Mouse (Mus musculus) intestine, embryonic 14.5 days (tissue): Measurements from ENCODE around the gene Rnf123. TPM values are rescaled to one million over a fixed set of nuclear protein-coding genes. Genes with fewer than 3 reads are reported as not detected.

Experiments used
- ATAC-seq: fragments of 200-750 bp; cut with Nextera tagmentation; replicated peaks from 2 replicates; pipeline ENCODE4 v1.8.0; 2017; ENCODE audit warnings: low read depth, moderate number of reproducible peaks, moderate TSS enrichment, moderate library complexity; ENCODE audit not compliant: low FRiP score, low TSS enrichment
- DNase-seq: peaks from one replicate; pipeline ENCODE4 v3.0.0-alpha.2; 2018; ENCODE audit warnings: low spot score
- H3K27ac ChIP-seq: fragments of 300-500 bp; sonication (generic); 2 replicates; pipeline ENCODE4 v1.5.1; 2014; ENCODE audit warnings: low read depth, mild to moderate bottlenecking, control low read depth
- H3K27me3 ChIP-seq: fragments of 300-500 bp; sonication (generic); replicated peaks from 2 replicates; pipeline ENCODE4 v1.6.1; 2014; ENCODE audit warnings: low read length, control low read depth; ENCODE audit not compliant: control insufficient read depth, insufficient read depth
- H3K36me3 ChIP-seq: fragments of 300-500 bp; sonication (generic); 2 replicates; pipeline ENCODE4 v1.6.1; 2014; ENCODE audit warnings: low read length, control low read depth; ENCODE audit not compliant: control insufficient read depth, insufficient read depth
- H3K4me1 ChIP-seq: fragments of 300-500 bp; sonication (generic); replicated peaks from 2 replicates; pipeline ENCODE4 v1.6.1; 2014; ENCODE audit warnings: low read length, control low read depth, mixed read lengths; ENCODE audit not compliant: control insufficient read depth, insufficient read depth
- H3K4me2 ChIP-seq: fragments of 300-500 bp; sonication (generic); 2 replicates; pipeline ENCODE4 v1.6.1; 2014; ENCODE audit warnings: low read length
- H3K4me3 ChIP-seq: fragments of 300-500 bp; sonication (generic); 2 replicates; pipeline ENCODE4 v1.5.1; 2014; ENCODE audit warnings: low read depth, low read length, control low read depth, mixed read lengths
- H3K9ac ChIP-seq: fragments of 300-500 bp; sonication (generic); 2 replicates; pipeline ENCODE4 v1.6.1; 2014; ENCODE audit warnings: mild to moderate bottlenecking, low read length
- H3K9me3 ChIP-seq: fragments of 300-500 bp; sonication (generic); 2 replicates; pipeline ENCODE4 v1.6.1; 2016; ENCODE audit warnings: low read length, control low read depth; ENCODE audit not compliant: control insufficient read depth
- WGBS: fragments of 180-500 bp; shearing (Covaris S2); extraction: QIAGEN DNeasy Blood & Tissue Kit; methylation state at CpG from one replicate; pipeline ENCODE4 v1.1.7; 2014; 5-methylcytosine and 5-hydroxymethylcytosine counted together
- polyA plus RNA-seq: library from polyadenylated mRNA; unstranded; fragments of >200 nt; fragmentation: Nextera tagmentation; extraction: Ambion mirVana; gene quantifications from 2 replicates; pipeline ENCODE4 v1.2.1, GENCODE M21; 2014

Rnf123 gene
- polyA plus RNA-seq: 30.7 and 33.2 TPM in 2 replicates

DNA sequence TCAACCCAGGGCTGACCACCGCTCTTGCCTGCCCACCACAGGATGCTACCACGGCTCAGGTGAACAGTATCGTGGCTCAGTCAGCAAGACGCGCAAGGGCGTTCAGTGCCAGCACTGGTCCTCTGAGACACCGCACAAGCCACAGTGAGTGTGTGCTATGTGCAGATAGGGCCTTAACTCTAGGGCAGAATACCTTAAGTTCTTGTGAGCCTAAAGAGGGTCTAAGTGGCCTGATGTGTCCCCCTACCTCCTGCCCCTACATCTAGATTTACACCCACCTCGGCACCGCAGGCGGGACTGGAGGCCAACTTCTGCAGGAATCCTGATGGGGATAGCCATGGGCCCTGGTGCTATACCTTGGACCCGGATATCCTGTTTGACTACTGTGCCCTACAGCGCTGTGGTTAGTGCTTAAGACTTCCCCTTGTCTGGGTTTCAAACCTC is at the start of gene Rnf123:
Rnf123 (minus strand) TSS at position 359 of the 444 bp plus-strand sequence.
- H3K27ac ChIP-seq: no peak within 1 kb of the TSS
- peak within 1 kb of the TSS; percentile 18 for H3K4me2 ChIP-seq
- ATAC-seq (no peak), DNase-seq (peak; percentile 54)
- H3K36me3 ChIP-seq: peaks cover 39% of the 10 kb centered on the region
- 34% methylated on average over 12 of the region's 12 CpGs for WGBS
- H3K4me3 ChIP-seq: no peak within 1 kb of the TSS
- H3K4me1 ChIP-seq: peaks cover 6% of the 10 kb centered on the region; the same call in 1 of the 2 replicates
- H3K9me3 ChIP-seq: no peaks in the 10 kb centered on the region
- peaks cover 37% of the 10 kb centered on the region for H3K27me3 ChIP-seq
- no peak within 1 kb of the TSS for H3K9ac ChIP-seq

DNA sequence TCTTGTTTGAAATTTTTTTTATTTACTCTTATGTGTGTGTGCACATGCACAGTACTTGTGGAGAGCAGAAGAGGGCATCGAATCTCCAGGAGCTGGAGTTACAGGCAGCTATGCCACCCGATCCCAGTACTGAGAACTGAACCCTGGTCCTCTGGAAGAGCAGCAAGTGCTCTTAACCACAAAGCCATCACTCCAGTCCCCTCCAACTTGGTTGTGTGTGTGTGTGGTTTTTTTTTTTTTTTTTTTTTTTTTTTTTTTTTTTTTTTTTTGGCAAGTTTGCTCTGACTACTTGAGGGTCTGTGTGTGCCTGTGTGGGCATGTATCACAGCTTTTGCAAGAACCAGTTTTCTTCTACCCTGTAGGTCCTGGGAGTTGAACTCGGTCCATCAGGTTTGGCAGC is 49.2 kb upstream of the Rnf123 start:
- no peak overlapping the region for H3K4me3 ChIP-seq
- H3K27ac ChIP-seq: no peak overlapping the region
- no peaks in the 10 kb centered on the region for H3K27me3 ChIP-seq
- H3K4me1 ChIP-seq: 0 out of 2 replicates have a peak, but pooled peaks cover 8% of the 10 kb centered on the region
- ATAC-seq (no peak), DNase-seq (no peak)
- no peaks in the 10 kb centered on the region for H3K36me3 ChIP-seq
- no peak overlapping the region for H3K4me2 ChIP-seq
- H3K9ac ChIP-seq: no peak overlapping the region
- WGBS: 93% methylated on average over 3 of the region's 3 CpGs
- H3K9me3 ChIP-seq: no peaks in the 10 kb centered on the region

DNA sequence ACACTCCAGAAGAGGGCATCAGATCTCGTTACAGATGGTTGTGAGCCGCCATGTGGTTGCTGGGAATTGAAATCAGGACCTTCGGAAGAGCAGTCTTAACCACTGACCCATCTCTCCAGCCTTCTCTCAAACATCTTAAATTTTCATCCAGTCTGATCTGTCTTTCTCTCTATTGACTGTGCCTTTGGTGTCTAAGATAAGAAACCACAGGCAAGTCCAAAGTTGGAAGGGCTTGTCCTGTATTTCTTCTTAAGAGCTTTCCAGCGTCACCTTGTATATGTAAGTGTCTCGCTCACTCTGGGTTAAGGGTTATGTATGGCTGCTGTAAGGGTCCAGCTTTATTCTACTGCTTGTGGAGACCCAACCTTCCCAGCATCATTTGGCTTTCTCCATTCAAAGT is 48.4 kb upstream of the Rnf123 start:
- no peak overlapping the region for H3K4me3 ChIP-seq

DNA sequence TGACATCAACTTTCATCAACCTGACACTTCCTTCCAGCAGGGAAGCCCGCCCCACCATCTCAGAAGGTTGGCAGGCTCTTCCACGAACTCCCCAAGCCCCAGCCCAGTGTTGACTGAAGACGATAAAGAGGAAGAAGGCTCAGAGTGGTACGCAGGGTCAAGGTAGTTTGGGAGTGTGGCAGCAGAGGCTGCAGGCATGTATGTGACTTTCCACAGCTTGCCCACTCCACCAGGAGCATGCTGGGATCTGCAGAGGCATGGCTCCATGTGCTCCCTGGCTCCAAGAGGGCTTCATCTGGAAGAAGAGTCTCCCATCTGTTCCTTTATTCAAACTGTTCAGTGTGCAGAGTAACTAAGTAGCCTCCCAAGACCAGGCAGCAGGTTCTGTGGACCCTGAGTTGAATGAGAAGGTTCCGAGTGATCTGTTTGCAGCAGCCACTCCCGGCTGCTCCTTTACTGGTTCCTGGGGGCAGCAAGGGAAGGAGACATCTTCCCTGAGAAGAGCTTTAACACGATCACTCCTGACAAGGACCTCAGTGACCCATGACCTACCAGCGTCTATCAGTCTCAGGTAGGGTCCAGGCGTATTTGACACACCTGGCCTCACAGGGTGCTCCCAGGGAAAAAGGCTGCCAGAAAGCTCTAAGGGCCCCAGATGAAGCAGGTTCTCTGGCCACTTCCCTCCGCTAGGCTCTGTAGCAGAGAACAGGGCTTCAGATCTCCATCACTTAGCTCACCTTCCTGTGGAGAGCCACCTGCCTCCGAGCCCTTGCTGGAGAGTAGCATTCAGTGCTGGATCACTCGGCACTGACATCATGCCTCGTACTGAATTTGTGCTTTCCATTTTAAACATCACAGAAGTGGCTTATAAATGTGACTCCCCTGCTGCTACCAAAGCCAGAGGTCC is 46.1 kb upstream of the Rnf123 start:
- no peak overlapping the region for H3K27ac ChIP-seq
- no peaks in the 10 kb centered on the region for H3K27me3 ChIP-seq
- no peak for DNase-seq
- H3K36me3 ChIP-seq: no peaks in the 10 kb centered on the region
- H3K4me3 ChIP-seq: no peak overlapping the region
- no peak overlapping the region for H3K4me2 ChIP-seq
- H3K9me3 ChIP-seq: no peaks in the 10 kb centered on the region
- no peak overlapping the region for H3K9ac ChIP-seq
- 0 out of 2 replicates have a peak, but pooled peaks cover 3% of the 10 kb centered on the region for H3K4me1 ChIP-seq
- no peak for ATAC-seq
- WGBS: 75% methylated on average over 13 of the region's 13 CpGs

More for the DNA sequence above, 48.4 kb upstream of the Rnf123 start:
- no peak overlapping the region for H3K4me2 ChIP-seq
- 73% methylated on average over 5 of the region's 5 CpGs for WGBS
- no peaks in the 10 kb centered on the region for H3K27me3 ChIP-seq
- H3K36me3 ChIP-seq: no peaks in the 10 kb centered on the region
- DNase-seq: no peak
- no peak for ATAC-seq
- H3K9me3 ChIP-seq: no peaks in the 10 kb centered on the region
- 0 out of 2 replicates have a peak, but pooled peaks cover 3% of the 10 kb centered on the region for H3K4me1 ChIP-seq
- H3K9ac ChIP-seq: no peak overlapping the region
- H3K27ac ChIP-seq: no peak overlapping the region

DNA sequence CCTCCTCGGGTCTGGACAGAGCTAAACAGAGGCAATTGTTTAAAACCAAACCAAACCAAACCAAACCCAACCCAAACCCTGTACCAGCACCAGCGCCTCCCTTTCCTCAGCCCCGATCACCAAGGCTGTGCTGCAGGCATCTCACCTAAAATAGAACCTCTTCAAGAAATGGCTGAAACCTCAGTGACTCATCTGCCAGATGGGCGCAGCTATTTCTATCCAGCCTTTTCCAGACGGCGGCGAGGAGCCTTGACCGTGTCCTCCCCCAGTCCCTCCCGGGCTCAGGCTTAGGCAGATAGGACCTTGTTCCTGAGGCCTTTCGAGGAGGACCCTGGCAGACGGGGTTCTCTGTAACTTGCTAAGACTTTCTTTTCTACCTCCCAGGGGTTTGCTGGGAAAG is 45.1 kb upstream of the Rnf123 start:
- Histone ChIP-seq H3K36me3 (no peaks in the 10 kb centered on the region), H3K9me3 (no peaks in the 10 kb centered on the region), H3K4me1 (0 out of 2 replicates have a peak, but pooled peaks cover 3% of the 10 kb centered on the region), H3K27me3 (no peaks in the 10 kb centered on the region), H3K9ac (no peak overlapping the region), H3K4me3 (no peak overlapping the region), H3K4me2 (no peak overlapping the region), H3K27ac (no peak overlapping the region)
- 85% methylated on average over 11 of the region's 11 CpGs for WGBS
- DNase-seq (no peak), ATAC-seq (no peak)

DNA sequence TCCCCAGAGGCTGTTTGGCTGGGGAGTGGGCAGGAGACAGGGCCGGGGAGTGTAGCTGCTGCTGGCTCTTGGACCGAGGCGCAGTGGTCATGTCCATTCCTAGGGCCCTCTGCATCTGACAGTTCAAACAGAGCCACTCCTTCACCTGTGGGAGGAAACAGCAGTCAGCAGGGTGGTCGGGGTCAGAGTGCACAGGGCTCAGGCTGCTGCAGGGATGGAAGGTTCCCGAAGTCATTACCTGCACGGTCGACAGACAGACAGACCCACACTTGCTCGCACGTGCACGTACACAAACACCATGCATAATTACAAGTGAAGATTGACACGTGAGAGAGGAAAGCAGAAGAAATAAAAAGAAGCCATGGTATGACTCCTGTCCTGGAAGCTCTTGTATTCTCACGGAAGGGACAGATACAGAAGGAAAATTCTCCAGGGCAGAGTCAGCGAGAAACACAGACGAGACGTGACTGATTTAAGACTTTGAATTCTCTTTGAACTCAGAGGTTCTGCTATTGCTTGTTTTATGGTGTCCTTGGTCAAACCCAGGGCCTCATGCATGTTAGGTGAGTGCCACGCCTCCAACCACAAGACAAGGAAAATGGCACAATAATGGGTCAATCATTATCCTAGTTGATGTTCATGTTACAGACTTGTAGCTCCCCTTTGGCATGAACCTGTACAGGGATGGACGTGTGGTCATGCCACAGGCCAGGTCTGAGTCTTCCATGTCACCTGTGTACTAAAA is 43.5 kb upstream of the Rnf123 start:
- 59% methylated on average over 17 of the region's 17 CpGs for WGBS
- 0 out of 2 replicates have a peak, but pooled peaks have one; percentile 22 for ATAC-seq
- no peak overlapping the region for H3K9ac ChIP-seq

DNA sequence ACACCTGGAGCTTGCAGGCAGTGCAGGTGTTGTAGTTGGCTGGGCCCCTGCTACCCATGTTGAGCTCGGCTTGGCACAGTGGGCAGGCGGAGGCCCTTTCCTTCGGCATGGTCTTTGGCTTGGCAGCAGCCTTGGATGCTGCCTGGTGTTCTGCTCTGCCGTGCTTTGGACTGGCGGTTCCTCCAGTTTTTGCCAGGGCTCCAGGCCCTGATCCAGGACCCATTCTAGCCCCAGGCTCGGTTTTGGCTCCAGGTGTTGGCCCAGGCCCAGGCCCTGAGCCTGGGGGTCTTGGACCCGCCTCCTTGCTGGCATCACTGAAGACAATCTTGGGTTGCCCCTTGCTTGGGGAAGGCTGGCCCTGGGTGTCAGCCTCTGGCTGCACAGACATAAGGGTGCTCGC is 42.6 kb upstream of the Rnf123 start:
- DNase-seq (no peak), ATAC-seq (no peak)
- Histone ChIP-seq H3K4me3 (no peak overlapping the region), H3K4me1 (peaks cover 4% of the 10 kb centered on the region; the same call in 1 of the 2 replicates), H3K27me3 (no peaks in the 10 kb centered on the region), H3K36me3 (no peaks in the 10 kb centered on the region), H3K27ac (no peak overlapping the region), H3K4me2 (no peak overlapping the region), H3K9ac (no peak overlapping the region), H3K9me3 (no peaks in the 10 kb centered on the region)
- 90% methylated on average over 8 of the region's 8 CpGs for WGBS

More for the DNA sequence above, 43.5 kb upstream of the Rnf123 start:
- no peaks in the 10 kb centered on the region for H3K36me3 ChIP-seq
- 0 out of 2 replicates have a peak, but pooled peaks cover 3% of the 10 kb centered on the region for H3K4me1 ChIP-seq
- H3K27ac ChIP-seq: no peak overlapping the region
- no peaks in the 10 kb centered on the region for H3K27me3 ChIP-seq
- H3K4me2 ChIP-seq: no peak overlapping the region
- no peaks in the 10 kb centered on the region for H3K9me3 ChIP-seq
- H3K4me3 ChIP-seq: no peak overlapping the region
- DNase-seq: no peak

DNA sequence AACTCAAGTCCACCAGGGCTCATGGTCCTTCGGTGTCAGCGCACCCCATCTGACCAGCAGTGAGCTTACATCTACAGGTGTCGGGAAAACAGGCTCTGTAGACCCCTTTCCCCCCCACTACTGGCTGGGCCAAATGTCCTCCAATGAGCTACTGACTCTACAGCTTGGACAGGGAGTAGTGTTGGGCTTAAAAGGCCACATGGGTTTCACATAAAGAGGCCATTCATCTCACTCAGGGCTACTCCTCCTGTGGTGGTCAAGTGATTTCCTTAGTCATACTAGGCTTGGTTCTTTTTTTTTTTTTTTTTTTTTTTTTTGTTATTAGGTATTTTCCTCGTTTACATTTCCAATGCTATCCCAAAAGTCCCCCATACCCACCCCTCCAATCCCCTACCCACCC is 40.8 kb upstream of the Rnf123 start:
- Histone ChIP-seq H3K9me3 (no peaks in the 10 kb centered on the region), H3K4me3 (no peak overlapping the region), H3K27ac (no peak overlapping the region), H3K9ac (no peak overlapping the region), H3K4me2 (no peak overlapping the region), H3K36me3 (no peaks in the 10 kb centered on the region), H3K27me3 (no peaks in the 10 kb centered on the region), H3K4me1 (peaks cover 18% of the 10 kb centered on the region; the same call in 1 of the 2 replicates)
- no peak for ATAC-seq
- no peak for DNase-seq
- 76% methylated on average over 4 of the region's 4 CpGs for WGBS
